Mouse (Mus musculus) intestine, embryonic 14.5 days (tissue): ENCODE results near the gene Mta3. TPM values are rescaled to one million over a fixed set of nuclear protein-coding genes. Genes with fewer than 3 reads are reported as not detected.
"Not testable (repeated sequence)": the region's sequence is repeated elsewhere in the genome, so short reads cannot be mapped to it uniquely, and the experiment has no call there.

Experiments
- ATAC-seq: fragments of 200-750 bp; cut with Nextera tagmentation; replicated peaks from 2 replicates; pipeline ENCODE4 v1.8.0; 2017; ENCODE audit warnings: low read depth, moderate number of reproducible peaks, moderate TSS enrichment, moderate library complexity; ENCODE audit not compliant: low FRiP score, low TSS enrichment
- DNase-seq: peaks from one replicate; pipeline ENCODE4 v3.0.0-alpha.2; 2018; ENCODE audit warnings: low spot score
- H3K27ac ChIP-seq: fragments of 300-500 bp; sonication (generic); 2 replicates; pipeline ENCODE4 v1.5.1; 2014; ENCODE audit warnings: low read depth, mild to moderate bottlenecking, control low read depth
- H3K27me3 ChIP-seq: fragments of 300-500 bp; sonication (generic); replicated peaks from 2 replicates; pipeline ENCODE4 v1.6.1; 2014; ENCODE audit warnings: low read length, control low read depth; ENCODE audit not compliant: control insufficient read depth, insufficient read depth
- H3K36me3 ChIP-seq: fragments of 300-500 bp; sonication (generic); 2 replicates; pipeline ENCODE4 v1.6.1; 2014; ENCODE audit warnings: low read length, control low read depth; ENCODE audit not compliant: control insufficient read depth, insufficient read depth
- H3K4me1 ChIP-seq: fragments of 300-500 bp; sonication (generic); replicated peaks from 2 replicates; pipeline ENCODE4 v1.6.1; 2014; ENCODE audit warnings: low read length, control low read depth, mixed read lengths; ENCODE audit not compliant: control insufficient read depth, insufficient read depth
- H3K4me2 ChIP-seq: fragments of 300-500 bp; sonication (generic); 2 replicates; pipeline ENCODE4 v1.6.1; 2014; ENCODE audit warnings: low read length
- H3K4me3 ChIP-seq: fragments of 300-500 bp; sonication (generic); 2 replicates; pipeline ENCODE4 v1.5.1; 2014; ENCODE audit warnings: low read depth, low read length, control low read depth, mixed read lengths
- H3K9ac ChIP-seq: fragments of 300-500 bp; sonication (generic); 2 replicates; pipeline ENCODE4 v1.6.1; 2014; ENCODE audit warnings: mild to moderate bottlenecking, low read length
- H3K9me3 ChIP-seq: fragments of 300-500 bp; sonication (generic); 2 replicates; pipeline ENCODE4 v1.6.1; 2016; ENCODE audit warnings: low read length, control low read depth; ENCODE audit not compliant: control insufficient read depth
- WGBS: fragments of 180-500 bp; shearing (Covaris S2); extraction: QIAGEN DNeasy Blood & Tissue Kit; methylation state at CpG from one replicate; pipeline ENCODE4 v1.1.7; 2014; 5-methylcytosine and 5-hydroxymethylcytosine counted together
- polyA plus RNA-seq: library from polyadenylated mRNA; unstranded; fragments of >200 nt; fragmentation: Nextera tagmentation; extraction: Ambion mirVana; gene quantifications from 2 replicates; pipeline ENCODE4 v1.2.1, GENCODE M21; 2014

The Mta3 gene
- polyA plus RNA-seq, 1 experiment from 2014 or later, result 37.0 TPM

DNA sequence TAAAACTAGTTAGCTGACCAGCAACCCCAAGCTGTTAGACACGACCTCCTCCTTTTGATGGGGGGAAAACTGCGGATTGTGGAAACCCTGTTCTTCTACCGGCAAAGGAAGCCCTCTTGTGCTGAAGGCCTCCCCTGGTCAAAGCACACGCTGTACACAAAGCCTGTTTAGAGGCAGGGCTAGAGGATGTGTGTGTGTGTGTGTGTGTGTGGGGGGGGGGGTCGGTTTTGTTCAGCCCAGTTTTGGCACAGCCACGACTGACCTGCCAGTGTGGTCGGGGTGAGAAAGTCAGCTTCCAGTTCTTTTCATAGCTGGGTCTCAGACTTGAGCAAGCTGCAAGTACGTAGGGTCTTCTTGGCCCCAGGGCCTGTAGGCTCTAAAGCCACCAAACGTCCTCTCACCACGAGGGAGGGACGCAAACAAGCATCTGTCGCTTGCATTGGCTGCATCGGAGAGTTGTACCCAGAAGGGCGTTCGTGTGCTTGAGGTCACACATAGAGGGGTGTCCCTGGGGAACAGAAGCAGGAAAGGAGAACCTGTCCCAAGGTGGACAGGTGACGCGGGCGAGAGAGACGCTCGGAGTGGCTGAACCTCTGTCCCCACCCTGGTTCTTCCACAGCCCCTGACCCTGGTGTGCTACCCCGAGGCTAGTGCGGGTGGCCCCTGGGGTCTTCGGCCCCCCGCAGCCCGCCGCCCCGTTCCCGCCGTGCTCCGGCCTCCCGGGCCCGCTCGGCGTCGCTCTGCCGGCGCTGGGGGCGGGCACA, 429 bp upstream of the Mta3 start:
- Histone ChIP-seq H3K27ac (peak overlapping the region; percentile 89), H3K4me3 (peak overlapping the region; percentile 71), H3K4me1 (0 out of 2 replicates have a peak, but pooled peaks cover 9% of the 10 kb centered on the region), H3K36me3 (no peaks in the 10 kb centered on the region), H3K9ac (peak overlapping the region; percentile 88), H3K4me2 (peak overlapping the region; percentile 72), H3K9me3 (no peaks in the 10 kb centered on the region), H3K27me3 (no peaks in the 10 kb centered on the region)
- DNase-seq (no peak), ATAC-seq (peak; percentile 70)
- WGBS, result 4% methylated on average over 35 of the region's 38 CpGs

DNA sequence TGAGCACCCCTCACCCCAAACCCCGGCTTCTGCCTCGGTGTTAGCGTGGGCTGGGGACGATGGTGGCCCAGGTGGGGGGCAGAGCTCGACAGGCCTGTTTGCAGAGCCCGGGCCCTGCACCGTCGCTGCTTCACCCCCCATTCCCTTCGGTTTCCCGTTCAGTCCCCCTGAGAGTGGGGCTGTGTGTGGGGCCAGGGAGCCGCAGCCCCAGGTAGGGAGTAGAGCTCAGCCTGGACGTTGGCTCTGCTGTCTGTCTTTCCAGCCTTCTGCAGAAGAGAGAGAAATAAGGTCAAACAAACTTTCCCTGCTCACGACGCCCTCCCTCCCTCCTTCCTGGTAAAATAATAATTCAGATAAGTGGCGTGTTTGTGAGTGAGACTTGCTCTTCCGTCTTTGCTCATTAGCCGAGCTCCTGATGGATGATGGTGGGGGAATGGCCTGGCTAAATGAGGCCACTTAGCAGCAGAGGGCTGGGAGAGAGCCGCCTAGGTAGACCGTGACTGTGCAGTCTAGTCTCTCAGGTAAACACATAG, 697 bp downstream of the Mta3 start:
- peak overlapping the region; percentile 88 for H3K9ac ChIP-seq
- no peaks in the 10 kb centered on the region for H3K9me3 ChIP-seq
- DNase-seq (peak; percentile 84), ATAC-seq (peak; percentile 67)
- 0 out of 2 replicates have a peak, but pooled peaks cover 9% of the 10 kb centered on the region for H3K4me1 ChIP-seq
- H3K4me2 ChIP-seq, result peak overlapping the region; percentile 72
- under 1% methylated on average over 19 of the region's 19 CpGs for WGBS
- H3K27ac ChIP-seq, result peak overlapping the region; percentile 89
- no peaks in the 10 kb centered on the region for H3K27me3 ChIP-seq
- H3K36me3 ChIP-seq, result no peaks in the 10 kb centered on the region
- peak overlapping the region; percentile 71 for H3K4me3 ChIP-seq

DNA sequence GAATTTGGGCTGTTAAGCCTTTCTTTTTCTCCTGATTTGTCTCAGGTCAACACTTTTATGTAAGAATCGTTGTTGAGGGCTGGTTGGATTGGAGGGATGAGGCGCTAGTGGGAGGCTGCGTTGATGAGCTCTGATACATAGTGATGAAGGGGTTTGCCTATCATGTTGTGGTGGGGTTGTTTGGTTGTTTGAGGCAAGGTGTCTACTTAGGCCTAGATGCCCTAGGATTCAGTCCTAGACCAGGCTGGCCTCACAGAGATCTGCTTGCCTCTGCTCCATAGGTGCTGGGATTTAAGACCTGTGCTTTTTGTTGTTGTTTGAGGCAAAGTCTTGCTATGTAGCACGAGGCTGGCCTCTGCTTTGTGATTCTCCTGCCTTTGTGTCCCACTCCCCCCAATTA, 1.4 kb downstream of the Mta3 start:
- Histone ChIP-seq H3K36me3 (0 out of 2 replicates have a peak, but pooled peaks cover 2% of the 10 kb centered on the region), H3K4me2 (peak overlapping the region; percentile 72), H3K4me1 (0 out of 2 replicates have a peak, but pooled peaks cover 9% of the 10 kb centered on the region), H3K27me3 (no peaks in the 10 kb centered on the region), H3K27ac (no peak overlapping the region; the same call in 1 of the 2 replicates), H3K4me3 (peak overlapping the region; percentile 71; the same call in 1 of the 2 replicates), H3K9me3 (no peaks in the 10 kb centered on the region), H3K9ac (no peak overlapping the region)
- WGBS, result 81% methylated on average over 4 of the region's 4 CpGs
- no peak for DNase-seq
- no peak for ATAC-seq

DNA sequence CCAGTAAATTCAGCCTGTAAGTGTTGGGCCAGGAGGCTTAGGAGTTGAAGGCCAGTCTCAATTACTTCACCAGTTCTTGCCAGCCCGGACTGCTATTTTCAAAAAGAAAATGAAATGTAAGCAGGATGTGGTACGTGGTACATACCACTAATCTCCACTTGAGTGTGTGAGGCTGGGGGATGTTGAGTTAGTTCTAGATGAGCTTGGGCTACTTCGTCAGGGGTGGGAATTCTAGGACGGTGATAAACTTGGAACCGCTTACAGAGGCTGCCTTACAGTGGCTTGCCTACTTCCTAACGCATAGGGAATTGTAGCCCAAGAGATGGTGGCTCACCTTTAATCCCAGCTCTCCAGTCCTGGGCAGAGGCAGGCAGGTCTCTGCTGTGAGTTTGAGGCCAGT, 1.9 kb downstream of the Mta3 start:
- Histone ChIP-seq H3K4me1 (0 out of 2 replicates have a peak, but pooled peaks cover 9% of the 10 kb centered on the region), H3K4me3 (no peak overlapping the region), H3K27ac (no peak overlapping the region), H3K4me2 (no peak overlapping the region), H3K27me3 (no peaks in the 10 kb centered on the region), H3K36me3 (0 out of 2 replicates have a peak, but pooled peaks cover 5% of the 10 kb centered on the region), H3K9ac (no peak overlapping the region), H3K9me3 (no peaks in the 10 kb centered on the region)
- WGBS, result 94% methylated on average over 6 of the region's 6 CpGs
- no peak for ATAC-seq
- no peak for DNase-seq

DNA sequence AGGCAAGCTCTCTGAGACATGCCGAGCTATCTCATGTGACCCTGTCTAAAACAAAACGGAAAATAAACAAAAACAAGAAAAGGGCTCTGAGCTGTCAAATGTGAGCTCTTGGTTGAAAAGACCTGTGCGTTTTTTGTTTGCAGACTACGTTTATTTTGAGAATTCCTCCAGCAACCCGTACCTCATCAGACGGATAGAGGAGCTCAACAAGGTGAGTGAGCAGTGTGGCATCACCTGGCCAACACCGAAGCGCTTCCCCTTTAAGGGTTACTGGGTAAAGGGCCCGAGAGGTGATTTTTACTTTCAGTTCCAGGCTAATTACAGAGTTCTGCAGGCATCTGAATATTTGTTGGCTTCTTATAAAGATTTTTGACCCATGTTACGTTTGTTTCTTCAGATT, 2.3 kb downstream of the Mta3 start:
- H3K4me1 ChIP-seq, result 0 out of 2 replicates have a peak, but pooled peaks cover 9% of the 10 kb centered on the region
- no peak for ATAC-seq
- WGBS, result 77% methylated on average over 10 of the region's 10 CpGs
- DNase-seq, result no peak
- no peaks in the 10 kb centered on the region for H3K27me3 ChIP-seq
- H3K4me3 ChIP-seq, result no peak overlapping the region
- 0 out of 2 replicates have a peak, but pooled peaks cover 5% of the 10 kb centered on the region for H3K36me3 ChIP-seq
- no peak overlapping the region for H3K9ac ChIP-seq
- H3K4me2 ChIP-seq, result no peak overlapping the region
- H3K27ac ChIP-seq, result no peak overlapping the region
- H3K9me3 ChIP-seq, result no peaks in the 10 kb centered on the region

DNA sequence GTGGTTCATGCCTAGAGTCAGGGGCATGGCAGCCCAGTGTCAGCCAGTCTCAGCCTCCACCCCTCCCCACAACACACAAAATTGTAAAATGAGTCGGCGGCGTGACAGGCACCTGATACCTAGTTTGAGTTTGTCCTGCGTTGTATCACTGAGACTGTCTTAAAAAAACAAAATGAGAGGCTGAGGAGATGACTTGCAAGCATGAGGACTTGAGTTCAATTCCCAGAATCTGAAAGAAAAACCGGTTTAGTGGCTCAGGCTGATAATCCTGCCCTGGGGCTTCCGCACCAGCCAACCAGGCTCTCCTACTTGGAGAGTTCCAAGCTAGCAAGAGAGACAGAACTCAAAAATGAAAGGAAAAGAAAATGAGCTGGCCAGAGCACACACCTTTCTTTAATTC, 2.9 kb downstream of the Mta3 start:
- WGBS, result 88% methylated on average over 6 of the region's 6 CpGs
- ATAC-seq, result no peak
- Histone ChIP-seq H3K4me1 (0 out of 2 replicates have a peak, but pooled peaks cover 9% of the 10 kb centered on the region), H3K9me3 (no peaks in the 10 kb centered on the region), H3K9ac (no peak overlapping the region), H3K27me3 (no peaks in the 10 kb centered on the region), H3K4me3 (no peak overlapping the region), H3K27ac (no peak overlapping the region), H3K4me2 (no peak overlapping the region), H3K36me3 (0 out of 2 replicates have a peak, but pooled peaks cover 5% of the 10 kb centered on the region)
- no peak for DNase-seq

DNA sequence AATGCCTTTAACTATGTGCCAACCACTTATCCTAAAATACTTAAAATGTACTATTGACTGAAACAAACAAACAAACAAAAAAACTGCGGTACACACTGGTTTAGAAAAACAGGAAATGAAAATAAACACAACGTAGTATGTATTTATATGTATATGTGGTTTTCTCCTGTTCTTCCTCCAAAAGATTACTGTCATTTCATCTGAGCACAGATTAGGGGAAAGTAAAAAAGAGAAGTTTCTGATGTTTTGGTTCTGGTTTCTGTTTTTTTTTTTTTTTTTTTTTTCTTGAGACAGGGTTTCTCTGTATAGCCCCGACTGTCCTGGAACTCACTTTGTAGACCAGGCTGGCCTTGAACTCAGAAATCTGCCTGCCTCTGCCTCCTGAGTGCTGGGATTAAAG, 3.6 kb downstream of the Mta3 start:
- H3K4me1 ChIP-seq, H3K9ac ChIP-seq, H3K4me2 ChIP-seq, H3K27ac ChIP-seq, H3K27me3 ChIP-seq, H3K36me3 ChIP-seq, H3K4me3 ChIP-seq, ATAC-seq, H3K9me3 ChIP-seq, DNase-seq: not testable (repeated sequence)
- WGBS, result 90% methylated on average over 3 of the region's 3 CpGs

DNA sequence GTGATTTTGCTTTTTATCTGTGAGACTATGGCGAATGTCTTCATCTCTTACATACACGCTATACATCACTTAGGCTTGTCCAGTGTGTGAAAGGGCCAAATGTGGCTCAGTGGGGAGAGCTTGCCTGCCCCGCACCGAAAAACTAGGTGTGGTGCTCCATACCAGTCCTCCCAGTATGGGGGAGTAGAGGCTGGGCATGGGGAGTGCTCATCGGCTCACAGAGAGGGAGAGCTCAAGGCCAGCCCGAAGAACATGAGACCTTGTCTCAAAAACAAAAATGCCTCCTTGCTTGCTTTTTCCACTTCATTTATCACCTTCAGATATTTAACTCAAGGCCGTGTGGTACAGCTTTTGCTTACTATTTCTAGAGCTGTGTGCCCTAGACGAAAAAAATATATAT, 4.7 kb downstream of the Mta3 start:
- Histone ChIP-seq H3K9me3 (no peaks in the 10 kb centered on the region), H3K4me3 (no peak overlapping the region), H3K27me3 (no peaks in the 10 kb centered on the region), H3K4me1 (0 out of 2 replicates have a peak, but pooled peaks cover 9% of the 10 kb centered on the region), H3K27ac (no peak overlapping the region), H3K9ac (no peak overlapping the region), H3K4me2 (no peak overlapping the region), H3K36me3 (peaks cover 17% of the 10 kb centered on the region)
- no peak for DNase-seq
- ATAC-seq, result no peak
- WGBS, result 83% methylated on average over 8 of the region's 8 CpGs
